Mouse (Mus musculus): ENCODE measurements around the gene Tmem17.

DNA sequence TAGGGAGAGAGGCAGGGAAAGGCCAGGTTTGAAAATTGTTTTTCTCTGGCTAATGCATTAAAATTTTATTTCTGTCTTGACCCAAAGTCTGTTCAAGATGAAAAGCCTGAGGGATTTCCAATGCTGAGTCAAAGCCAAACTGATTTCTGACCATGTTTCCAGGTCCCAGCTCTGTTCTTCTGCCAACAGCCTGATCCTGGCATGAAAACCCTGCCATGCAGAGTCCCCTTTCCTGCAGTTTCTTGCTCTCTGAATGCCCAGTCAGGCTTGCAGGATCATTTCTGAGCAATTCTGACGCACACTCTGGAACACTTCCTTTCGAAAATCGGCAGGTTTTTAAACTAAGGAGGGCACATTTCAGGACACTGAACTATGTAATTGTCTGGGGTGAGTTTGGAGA, 52.8 kb downstream of the Tmem17 start:
- no peak for TF ChIP-seq POLR2A (IDR thresholded peaks at IDR 0.05; ENCODE audit: insufficient read length, low read depth)
- no peak for TF ChIP-seq POLR2AphosphoS2 (IDR thresholded peaks at IDR 0.05; ENCODE audit: insufficient read length, low read depth)
- no peak for TF ChIP-seq MAX (IDR thresholded peaks at IDR 0.05; ENCODE audit: low read depth)
- TF ChIP-seq SRF (IDR thresholded peaks at IDR 0.05; ENCODE audit: control insufficient read depth, insufficient read length, low read depth), result no peak
- TF ChIP-seq TCF12 (IDR thresholded peaks at IDR 0.05; ENCODE audit: insufficient read depth, poor library complexity, severe bottlenecking), result no peak
- TF ChIP-seq E2F4 (IDR thresholded peaks at IDR 0.05; ENCODE audit: insufficient read depth), result no peak
- TF ChIP-seq USF1 (IDR thresholded peaks at IDR 0.05; ENCODE audit: low read depth), result no peak
